Mouse (Mus musculus) olfactory bulb, adult 2 months (tissue): ENCODE measurements around the gene Rras.

ENCODE experiments used
- CTCF ChIP-seq: fragments of 200-500 bp; IDR thresholded peaks from 2 replicates; pipeline ENCODE4 v1.5.1; 2012; ENCODE audit warnings: low read depth, mild to moderate bottlenecking, low read length, moderate library complexity; ENCODE audit not compliant: insufficient read depth
- POLR2A ChIP-seq: fragments of 200-500 bp; IDR thresholded peaks from 2 replicates; pipeline ENCODE4 v1.6.1; 2012; ENCODE audit warnings: mild to moderate bottlenecking, low read depth, low read length, moderate library complexity; ENCODE audit not compliant: insufficient read depth

DNA sequence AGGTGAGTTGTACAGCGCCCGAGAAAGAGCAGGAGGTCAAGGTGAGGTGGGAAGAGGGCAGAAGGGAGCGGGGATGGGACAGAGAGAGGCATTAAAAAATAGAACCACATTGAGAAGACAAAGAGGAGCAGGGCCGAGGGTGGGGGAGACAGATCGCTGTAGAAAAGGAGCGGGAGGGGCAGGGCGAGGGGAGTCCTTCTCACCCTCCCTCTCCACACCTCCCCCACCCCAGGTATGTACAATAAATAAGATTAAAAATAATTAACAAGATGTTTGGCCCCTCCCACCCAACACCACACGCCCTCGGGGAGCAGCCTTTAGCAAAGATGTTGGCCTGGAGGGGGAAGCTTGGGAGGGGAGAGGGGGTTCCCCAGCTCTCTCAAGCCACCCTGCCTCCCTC lies 10.0 kb downstream of the Rras start:
- TF ChIP-seq POLR2A (no peak), CTCF (no peak)
